Mouse (Mus musculus) WW6 (cell line): ENCODE data around the gene AC161166.1.

Source experiments
- DNase-seq: peaks from one replicate; pipeline ENCODE4 v3.0.0-alpha.2; 2013; ENCODE audit warnings: low read depth, low spot score

AC161166.1 gene

GRCm38 (mm10) chr7:24461376-24462051 is 50.7 kb downstream of the AC161166.1 start:
- DNase-seq, result no peak
